18 mouse cellular contexts compared by ENCODE assay signal in genomic region chr7:133189880-133190462, GRCm38 (mm10).
DNase-seq lines count a peak whose midpoint lies in the region; ATAC-seq and TF ChIP-seq lines count a peak whose summit lies in the region.
"Had no signal": no experiment of that assay in that cellular context is flagged by ENCODE, and none has a peak within 500 bp of the region (broad histone marks: within the 10 kb centered on the region; RNA-seq: fewer than 3 reads in every experiment).

No protein-coding gene starts in this region.

- TF ChIP-seq CTCF in brain, embryonic 14.5 days (IDR thresholded peaks at IDR 0.05; ENCODE audit: borderline replicate concordance, extremely low read depth, insufficient read depth, insufficient read length), result no peak

- no peak overlapping the region for H3K27ac ChIP-seq in forebrain, embryonic 13.5 days
- H3K27ac ChIP-seq in forebrain, embryonic 11.5 days (ENCODE audit: low read depth, low read length), result no peak overlapping the region
- H3K27ac ChIP-seq in midbrain, embryonic 14.5 days (replicated peaks; ENCODE audit: low read depth, low read length), result 0 out of 2 replicates have a peak overlapping the region, but pooled peaks have one; percentile 46
- no peak overlapping the region for H3K27ac ChIP-seq in midbrain, embryonic 13.5 days
- no peak overlapping the region for H3K27ac ChIP-seq in forebrain, embryonic 16.5 days (ENCODE audit: low read length)
- H3K27ac ChIP-seq: embryonic facial prominence, embryonic 13.5 days; heart, adult 2 months; heart, embryonic 15.5 days had no signal

- no peak overlapping the region for H3K9ac ChIP-seq in forebrain, embryonic 13.5 days
- H3K9ac ChIP-seq in forebrain, embryonic 11.5 days (ENCODE audit: low read length), result no peak overlapping the region
- no peak overlapping the region for H3K9ac ChIP-seq in midbrain, embryonic 14.5 days (replicated peaks; ENCODE audit: low read length)
- no peak overlapping the region for H3K9ac ChIP-seq in midbrain, embryonic 13.5 days (replicated peaks)
- H3K9ac ChIP-seq in forebrain, embryonic 16.5 days (replicated peaks; ENCODE audit: low read depth, low read length), result no peak overlapping the region
- H3K9ac ChIP-seq: embryonic facial prominence, embryonic 13.5 days; heart, embryonic 15.5 days had no signal

- peaks cover 21% of the 10 kb centered on the region for H3K4me1 ChIP-seq in forebrain, embryonic 13.5 days
- no peaks in the 10 kb centered on the region; the same call in 1 of the 2 replicates for H3K4me1 ChIP-seq in forebrain, embryonic 11.5 days (replicated peaks; ENCODE audit: control insufficient read depth, insufficient read depth, low read length)
- peaks cover 10% of the 10 kb centered on the region; the same call in 1 of the 2 replicates for H3K4me1 ChIP-seq in midbrain, embryonic 14.5 days (ENCODE audit: control insufficient read depth, insufficient read depth, low read length)
- H3K4me1 ChIP-seq in midbrain, embryonic 13.5 days (replicated peaks), result peaks cover 25% of the 10 kb centered on the region
- peaks cover 9% of the 10 kb centered on the region for H3K4me1 ChIP-seq in forebrain, embryonic 16.5 days (replicated peaks; ENCODE audit: control insufficient read depth, insufficient read depth, low read length)

- H3K4me3 ChIP-seq in forebrain, embryonic 13.5 days, result no peak overlapping the region
- no peak overlapping the region for H3K4me3 ChIP-seq in forebrain, embryonic 11.5 days (ENCODE audit: low read depth, low read length)
- no peak overlapping the region for H3K4me3 ChIP-seq in midbrain, embryonic 14.5 days (replicated peaks; ENCODE audit: low read depth, low read length)
- H3K4me3 ChIP-seq in midbrain, embryonic 13.5 days (replicated peaks), result no peak overlapping the region
- no peak overlapping the region for H3K4me3 ChIP-seq in forebrain, embryonic 16.5 days (replicated peaks; ENCODE audit: low read length)
- H3K4me3 ChIP-seq: embryonic facial prominence, embryonic 13.5 days; heart, adult 2 months; heart, embryonic 15.5 days had no signal

- H3K4me2 ChIP-seq in forebrain, embryonic 13.5 days, result no peak overlapping the region
- no peak overlapping the region for H3K4me2 ChIP-seq in forebrain, embryonic 11.5 days (ENCODE audit: low read depth, low read length, severe bottlenecking)
- no peak overlapping the region for H3K4me2 ChIP-seq in midbrain, embryonic 14.5 days (ENCODE audit: low read length)
- no peak overlapping the region for H3K4me2 ChIP-seq in midbrain, embryonic 13.5 days (replicated peaks)
- no peak overlapping the region for H3K4me2 ChIP-seq in forebrain, embryonic 16.5 days (ENCODE audit: low read length)
- H3K4me2 ChIP-seq: embryonic facial prominence, embryonic 13.5 days; heart, embryonic 11.5 days; heart, embryonic 15.5 days had no signal

- no peaks in the 10 kb centered on the region for H3K9me3 ChIP-seq in forebrain, embryonic 13.5 days (replicated peaks)
- H3K9me3 ChIP-seq in forebrain, embryonic 11.5 days (ENCODE audit: control insufficient read depth, low read length), result no peaks in the 10 kb centered on the region
- H3K9me3 ChIP-seq in midbrain, embryonic 14.5 days (ENCODE audit: control insufficient read depth, low read length), result no peaks in the 10 kb centered on the region
- no peaks in the 10 kb centered on the region for H3K9me3 ChIP-seq in midbrain, embryonic 13.5 days
- no peaks in the 10 kb centered on the region for H3K9me3 ChIP-seq in forebrain, embryonic 16.5 days (ENCODE audit: control insufficient read depth, low read length)
- H3K9me3 ChIP-seq: embryonic facial prominence, embryonic 13.5 days; heart, embryonic 15.5 days had no signal

- H3K36me3 ChIP-seq in forebrain, embryonic 13.5 days (ENCODE audit: poor library complexity, severe bottlenecking), result no peaks in the 10 kb centered on the region
- no peaks in the 10 kb centered on the region for H3K36me3 ChIP-seq in forebrain, embryonic 11.5 days (ENCODE audit: control insufficient read depth, insufficient read depth, low read length)
- H3K36me3 ChIP-seq in midbrain, embryonic 14.5 days (ENCODE audit: control insufficient read depth, insufficient read depth, low read length), result no peaks in the 10 kb centered on the region
- H3K36me3 ChIP-seq in midbrain, embryonic 13.5 days, result no peaks in the 10 kb centered on the region
- no peaks in the 10 kb centered on the region for H3K36me3 ChIP-seq in forebrain, embryonic 16.5 days (ENCODE audit: control insufficient read depth, insufficient read depth)
- H3K36me3 ChIP-seq: embryonic facial prominence, embryonic 13.5 days; heart, embryonic 15.5 days had no signal

- peaks cover 25% of the 10 kb centered on the region for H3K27me3 ChIP-seq in forebrain, embryonic 13.5 days
- H3K27me3 ChIP-seq in forebrain, embryonic 11.5 days (ENCODE audit: control insufficient read depth, insufficient read depth, low read length), result no peaks in the 10 kb centered on the region; the same call in 1 of the 2 replicates
- no peaks in the 10 kb centered on the region for H3K27me3 ChIP-seq in midbrain, embryonic 14.5 days (ENCODE audit: control insufficient read depth, insufficient read depth, low read length)
- H3K27me3 ChIP-seq in midbrain, embryonic 13.5 days, result 0 out of 2 replicates have a peak, but pooled peaks cover 3% of the 10 kb centered on the region
- peaks cover 11% of the 10 kb centered on the region for H3K27me3 ChIP-seq in forebrain, embryonic 16.5 days (replicated peaks; ENCODE audit: control insufficient read depth, insufficient read depth, low read length)
- H3K27me3 ChIP-seq: embryonic facial prominence, embryonic 13.5 days; heart, embryonic 15.5 days had no signal

- no peak for TF ChIP-seq POLR2A in brain, embryonic 14.5 days (IDR thresholded peaks at IDR 0.05; ENCODE audit: borderline replicate concordance, extremely low read depth, insufficient read depth, insufficient read length, poor library complexity, severe bottlenecking)

- WGBS in forebrain, embryonic 13.5 days, result 27% methylated on average over 7 of the region's 7 CpGs
- 48% methylated on average over 7 of the region's 7 CpGs for WGBS in forebrain, embryonic 11.5 days
- WGBS in midbrain, embryonic 14.5 days, result 54% methylated on average over 7 of the region's 7 CpGs
- 51% methylated on average over 7 of the region's 7 CpGs for WGBS in midbrain, embryonic 13.5 days
- 12% methylated on average over 7 of the region's 7 CpGs for WGBS in forebrain, embryonic 16.5 days

- peak; percentile 74 for ATAC-seq in forebrain, embryonic 13.5 days
- no peak for ATAC-seq in forebrain, embryonic 11.5 days (replicated peaks; ENCODE audit: low FRiP score)
- ATAC-seq in midbrain, embryonic 14.5 days (ENCODE audit: low FRiP score, low TSS enrichment), result no peak
- no peak for ATAC-seq in midbrain, embryonic 13.5 days
- peak; percentile 81 for ATAC-seq in forebrain, embryonic 16.5 days
- ATAC-seq: hindbrain, embryonic 16.5 days had no signal

- DNase-seq in forebrain, embryonic 11.5 days (ENCODE audit: low spot score), result no peak
- peak; percentile 47 for DNase-seq in midbrain, embryonic 14.5 days
- DNase-seq in brain, embryonic 14.5 days (ENCODE audit: low read depth), result peak; percentile 87
- no peak for DNase-seq in ovary, postnatal 36 days (ENCODE audit: low spot score)
- DNase-seq: adrenal gland, postnatal 10 days; cerebellum, adult 11-12 months; cerebellum, adult 9-10 months; cerebellum, postnatal 25 days; gastrocnemius, postnatal 10 days; heart, adult 2 months; heart, postnatal 14 days had no signal

Comparison
In these comparisons a context has a peak if more than half of its experiments do, and no peak if none do; other contexts are left out.
1. ATAC-seq: peak in forebrain, embryonic 13.5 days (single experiment) and forebrain, embryonic 16.5 days (single experiment); none in forebrain, embryonic 11.5 days (single experiment), midbrain, embryonic 14.5 days (single experiment) and midbrain, embryonic 13.5 days (single experiment).
2. DNase-seq: peak in midbrain, embryonic 14.5 days (single experiment) and brain, embryonic 14.5 days (single experiment); none in forebrain, embryonic 11.5 days (single experiment) and ovary, postnatal 36 days (single experiment).